In genomic region chr17:28048425-28048824, GRCm38 (mm10) we compare ENCODE assay signal across 7 mouse cellular contexts. TPM values are rescaled to one million over a fixed set of nuclear protein-coding genes. Genes with fewer than 3 reads are reported as not detected.
DNase-seq lines count a peak whose midpoint lies in the region; ATAC-seq lines count a peak whose summit lies in the region.

No protein-coding gene starts in this region.

- peak overlapping the region; percentile 31; the same call in 1 of the 2 replicates for H3K27ac ChIP-seq in hindbrain, embryonic 13.5 days

- peaks cover 45% of the 10 kb centered on the region for H3K4me1 ChIP-seq in hindbrain, embryonic 13.5 days (replicated peaks)

- no peaks in the 10 kb centered on the region for H3K27me3 ChIP-seq in hindbrain, embryonic 13.5 days

- no peak overlapping the region for H3K4me2 ChIP-seq in hindbrain, embryonic 13.5 days

- no peak overlapping the region for H3K9ac ChIP-seq in hindbrain, embryonic 13.5 days

- ATAC-seq in common myeloid progenitor, adult 5-6 weeks (replicated peaks; ENCODE audit: low read depth, poor library complexity, severe bottlenecking) = peak; percentile 84
- peak; percentile 58; the same call in 1 of the 2 replicates for ATAC-seq in hindbrain, embryonic 13.5 days (ENCODE audit: low FRiP score)
- ATAC-seq in megakaryocyte-erythroid progenitor cell, adult 5-6 weeks (replicated peaks; ENCODE audit: low FRiP score, low TSS enrichment, poor library complexity, severe bottlenecking) = peak; percentile 84

- peaks cover 58% of the 10 kb centered on the region for H3K36me3 ChIP-seq in hindbrain, embryonic 13.5 days

- no peak overlapping the region for H3K4me3 ChIP-seq in hindbrain, embryonic 13.5 days

- no peaks in the 10 kb centered on the region for H3K9me3 ChIP-seq in hindbrain, embryonic 13.5 days

- peak; percentile 34 for DNase-seq in right cerebral cortex, postnatal 4 days
- DNase-seq in right cerebral cortex, postnatal 36 days (ENCODE audit: low spot score in 2 of 2) = no peak
- peak; percentile 69 for DNase-seq in thymus, postnatal 4 days
- no peak for DNase-seq in cerebellum, adult 11 months

- WGBS in hindbrain, embryonic 13.5 days = 48% methylated on average over 4 of the region's 4 CpGs

RNA-seq across cellular contexts. Expression of gene Tcp11, which starts 32.0 kb away (rescaled TPM):
- total RNA-seq in common myeloid progenitor, adult 5-6 weeks (2017) = 2.2 TPM in 1 of 2 replicates, not detected in the other
- polyA plus RNA-seq in hindbrain, embryonic 13.5 days (2015; fragmentation: Nextera tagmentation; extraction: Ambion mirVana) = 1.4 and 1.7 TPM in 2 replicates
- 2.2 TPM in 1 of 2 replicates, not detected in the other for total RNA-seq in megakaryocyte-erythroid progenitor cell, adult 5-6 weeks (2014; fragmentation: Nextera tagmentation)
- total RNA-seq in megakaryocyte-erythroid progenitor cell, adult 5-6 weeks (2017) = 0.09 and 0.50 TPM in 2 replicates

Comparison
In these comparisons a context has a peak if more than half of its experiments do, and no peak if none do; other contexts are left out.
1. DNase-seq: peak in right cerebral cortex, postnatal 4 days (single experiment) and thymus, postnatal 4 days (single experiment); none in right cerebral cortex, postnatal 36 days (0 of 2) and cerebellum, adult 11 months (single experiment).
2. Peak in every context shown above with its lines, with median percentiles within 50 percentile points of each other: ATAC-seq.